Mouse (Mus musculus) heart, embryonic 16.5 days (tissue): ENCODE results near the gene A730015C16Rik. TPM values are rescaled to one million over a fixed set of nuclear protein-coding genes. Genes with fewer than 3 reads are reported as not detected.

Experiments
- ATAC-seq: fragments of 200-750 bp; cut with Nextera tagmentation; replicated peaks from 2 replicates; pipeline ENCODE4 v1.8.0; 2017; ENCODE audit warnings: moderate number of reproducible peaks; ENCODE audit not compliant: insufficient read depth, low FRiP score; ENCODE audit errors: extremely low read depth
- H3K27ac ChIP-seq: fragments of 300-500 bp; sonication (generic); 2 replicates; pipeline ENCODE4 v1.5.1; 2014; ENCODE audit warnings: mild to moderate bottlenecking, low read length, control low read depth, moderate library complexity
- H3K27me3 ChIP-seq: fragments of 300-500 bp; sonication (generic); 2 replicates; pipeline ENCODE4 v1.6.1; 2014; ENCODE audit warnings: low read length, mixed read lengths; ENCODE audit not compliant: control insufficient read depth, insufficient read depth
- H3K36me3 ChIP-seq: fragments of 300-500 bp; sonication (generic); 2 replicates; pipeline ENCODE4 v1.6.1; 2014; ENCODE audit not compliant: control insufficient read depth, insufficient read depth
- H3K4me1 ChIP-seq: fragments of 300-500 bp; sonication (generic); 2 replicates; pipeline ENCODE4 v1.6.1; 2014; ENCODE audit warnings: low read length, mixed read lengths; ENCODE audit not compliant: control insufficient read depth, insufficient read depth
- H3K4me2 ChIP-seq: fragments of 300-500 bp; sonication (generic); 2 replicates; pipeline ENCODE4 v1.6.1; 2014; ENCODE audit warnings: low read depth, mild to moderate bottlenecking, control low read depth, low read length
- H3K4me3 ChIP-seq: fragments of 300-500 bp; sonication (generic); 2 replicates; pipeline ENCODE4 v1.5.1; 2014; ENCODE audit warnings: mild to moderate bottlenecking, control low read depth, low read length
- H3K9ac ChIP-seq: fragments of 300-500 bp; sonication (generic); 2 replicates; pipeline ENCODE4 v1.6.1; 2014; ENCODE audit warnings: low read length, control low read depth
- H3K9me3 ChIP-seq: fragments of 300-500 bp; sonication (generic); replicated peaks from 2 replicates; pipeline ENCODE4 v1.6.1; 2016; ENCODE audit warnings: low read length; ENCODE audit not compliant: control insufficient read depth
- WGBS: fragments of 180-500 bp; shearing (Covaris S2); extraction: QIAGEN DNeasy Blood & Tissue Kit; methylation state at CpG from one replicate; pipeline ENCODE4 v1.1.7; 2014; 5-methylcytosine and 5-hydroxymethylcytosine counted together
- polyA plus RNA-seq: library from polyadenylated mRNA; unstranded; fragments of >200 nt; fragmentation: Nextera tagmentation; extraction: Ambion mirVana; gene quantifications from 2 replicates; pipeline ENCODE4 v1.2.1, GENCODE M21; 2015

The A730015C16Rik gene
- polyA plus RNA-seq, 1 experiment from 2014 or later, result 1.2 TPM

- WGBS, result under 1% methylated on average over 77 of the region's 77 CpGs
- Histone ChIP-seq H3K4me2 (peak within 1 kb of the TSS; percentile 92), H3K4me3 (peak within 1 kb of the TSS; percentile 79), H3K27ac (peak within 1 kb of the TSS; percentile 89), H3K9me3 (no peaks in the 10 kb centered on the region), H3K27me3 (no peaks in the 10 kb centered on the region), H3K36me3 (no peaks in the 10 kb centered on the region), H3K9ac (peak within 1 kb of the TSS; percentile 84), H3K4me1 (peaks cover 13% of the 10 kb centered on the region)
- ATAC-seq, result peak; percentile 87
These were observed 509 bp downstream of the A730015C16Rik start, which contains the start of gene Kti12 for GRCm38 (mm10) chr4:108847715-108848504. TSS of gene Kti12 (plus strand) at chr4:108847785.

GRCm38 (mm10) chr4:108845824-108846569 lies 2.4 kb downstream of the A730015C16Rik start:
- 72% methylated on average over 5 of the region's 5 CpGs for WGBS
- ATAC-seq, result no peak
- peaks cover 13% of the 10 kb centered on the region for H3K4me1 ChIP-seq
- H3K9ac ChIP-seq, result no peak overlapping the region
- no peak overlapping the region for H3K27ac ChIP-seq
- H3K27me3 ChIP-seq, result no peaks in the 10 kb centered on the region
- no peak overlapping the region for H3K4me2 ChIP-seq
- no peaks in the 10 kb centered on the region for H3K36me3 ChIP-seq
- no peak overlapping the region for H3K4me3 ChIP-seq
- no peaks in the 10 kb centered on the region for H3K9me3 ChIP-seq

GRCm38 (mm10) chr4:108843336-108843735 lies 5.1 kb downstream of the A730015C16Rik start:
- no peak for ATAC-seq
- H3K27ac ChIP-seq, result no peak overlapping the region

GRCm38 (mm10) chr4:108841920-108842578 lies 6.4 kb downstream of the A730015C16Rik start:
- Histone ChIP-seq H3K9ac (no peak overlapping the region), H3K36me3 (peaks cover 5% of the 10 kb centered on the region; the same call in 1 of the 2 replicates), H3K4me2 (no peak overlapping the region), H3K4me3 (no peak overlapping the region), H3K9me3 (no peaks in the 10 kb centered on the region), H3K27me3 (no peaks in the 10 kb centered on the region), H3K4me1 (peaks cover 17% of the 10 kb centered on the region), H3K27ac (no peak overlapping the region)
- WGBS, result 59% methylated on average over 7 of the region's 7 CpGs
- ATAC-seq, result no peak

More at GRCm38 (mm10) chr4:108843336-108843735, 5.1 kb downstream of the A730015C16Rik start:
- Histone ChIP-seq H3K4me2 (no peak overlapping the region), H3K27me3 (no peaks in the 10 kb centered on the region), H3K9ac (no peak overlapping the region), H3K4me1 (peaks cover 10% of the 10 kb centered on the region), H3K36me3 (peaks cover 5% of the 10 kb centered on the region; the same call in 1 of the 2 replicates), H3K9me3 (no peaks in the 10 kb centered on the region), H3K4me3 (no peak overlapping the region)

GRCm38 (mm10) chr4:108838031-108838430 lies 10.4 kb downstream of the A730015C16Rik start:
- no peak; the same call in 1 of the 2 replicates for ATAC-seq
- Histone ChIP-seq H3K4me3 (no peak overlapping the region), H3K27ac (peak overlapping the region; percentile 82)

GRCm38 (mm10) chr4:108835496-108835895 lies 12.9 kb downstream of the A730015C16Rik start:
- Histone ChIP-seq H3K36me3 (peaks cover 2% of the 10 kb centered on the region; the same call in 1 of the 2 replicates), H3K4me2 (peak overlapping the region; percentile 81), H3K27ac (peak overlapping the region; percentile 100), H3K9me3 (no peaks in the 10 kb centered on the region), H3K9ac (peak overlapping the region; percentile 89), H3K4me3 (peak overlapping the region; percentile 89), H3K4me1 (peaks cover 38% of the 10 kb centered on the region), H3K27me3 (no peaks in the 10 kb centered on the region)
- ATAC-seq, result no peak
- 39% methylated on average over 3 of the region's 3 CpGs for WGBS

More at GRCm38 (mm10) chr4:108838031-108838430, 10.4 kb downstream of the A730015C16Rik start:
- Histone ChIP-seq H3K27me3 (no peaks in the 10 kb centered on the region), H3K9ac (peak overlapping the region; percentile 27; the same call in 1 of the 2 replicates), H3K4me1 (peaks cover 27% of the 10 kb centered on the region), H3K9me3 (no peaks in the 10 kb centered on the region), H3K36me3 (peaks cover 5% of the 10 kb centered on the region; the same call in 1 of the 2 replicates), H3K4me2 (peak overlapping the region; percentile 36)
- WGBS, result 30% methylated on average over 4 of the region's 4 CpGs

GRCm38 (mm10) chr4:108834971-108835311 lies 13.5 kb downstream of the A730015C16Rik start:
- Histone ChIP-seq H3K9ac (peak overlapping the region; percentile 89), H3K27ac (peak overlapping the region; percentile 100), H3K4me1 (peaks cover 41% of the 10 kb centered on the region), H3K4me3 (peak overlapping the region; percentile 89), H3K9me3 (no peaks in the 10 kb centered on the region), H3K36me3 (no peaks in the 10 kb centered on the region), H3K4me2 (peak overlapping the region; percentile 81), H3K27me3 (no peaks in the 10 kb centered on the region)
- WGBS, result 2% methylated on average over 15 of the region's 15 CpGs
- no peak for ATAC-seq

- peak; percentile 68 for ATAC-seq
- WGBS, result under 1% methylated on average over 34 of the region's 34 CpGs
- H3K4me1 ChIP-seq, result peaks cover 39% of the 10 kb centered on the region
- no peaks in the 10 kb centered on the region for H3K36me3 ChIP-seq
- H3K27ac ChIP-seq, result peak within 1 kb of the TSS; percentile 100
- H3K9me3 ChIP-seq, result no peaks in the 10 kb centered on the region
- H3K9ac ChIP-seq, result peak within 1 kb of the TSS; percentile 98
- peak within 1 kb of the TSS; percentile 89 for H3K4me3 ChIP-seq
- no peaks in the 10 kb centered on the region for H3K27me3 ChIP-seq
- H3K4me2 ChIP-seq, result peak within 1 kb of the TSS; percentile 81
These were observed 14.1 kb downstream of the A730015C16Rik start, which contains the start of gene Txndc12 for GRCm38 (mm10) chr4:108834115-108834970. TSS of gene Txndc12 (plus strand) at chr4:108834601.
